Mouse (Mus musculus) megakaryocyte, embryonic 14.5 days (primary cell): ENCODE measurements around the gene Igsf3. TPM values are rescaled to one million over a fixed set of nuclear protein-coding genes. Genes with fewer than 3 reads are reported as not detected.

ENCODE experiments used
- H3K27me3 ChIP-seq: replicated peaks from 2 replicates; pipeline ENCODE3; 2012; ENCODE audit warnings: inconsistent platforms
- H3K36me3 ChIP-seq: replicated peaks from 2 replicates; pipeline ENCODE3; 2012; ENCODE audit warnings: low read length, inconsistent platforms, mixed read lengths
- H3K4me1 ChIP-seq: 2 replicates; pipeline ENCODE4 v1.6.1; 2012; ENCODE audit warnings: inconsistent platforms
- H3K4me3 ChIP-seq: replicated peaks from 2 replicates; pipeline ENCODE3; 2012; ENCODE audit warnings: moderate library complexity, mild to moderate bottlenecking, inconsistent platforms
- H3K9me3 ChIP-seq: 2 replicates; pipeline ENCODE4 v1.6.1; 2012; ENCODE audit warnings: inconsistent platforms
- FLI1 ChIP-seq: IDR thresholded peaks from 2 replicates; pipeline ENCODE4 v1.6.1; 2012; ENCODE audit warnings: low read length, inconsistent platforms, mixed read lengths
- GATA1 ChIP-seq: IDR thresholded peaks from 3 replicates; pipeline ENCODE4 v1.6.1; 2012; ENCODE audit warnings: mixed read lengths, low read length, inconsistent platforms, borderline replicate concordance
- polyA plus RNA-seq: library from polyadenylated mRNA; stranded (reverse); fragments of >175 nt; gene quantifications from 2 replicates; pipeline ENCODE4 v1.2.3, GENCODE M21; 2012; ENCODE audit warnings: low replicate concordance; ENCODE audit not compliant: insufficient read depth

Igsf3 gene
- polyA plus RNA-seq, 1 experiment = not detected

DNA sequence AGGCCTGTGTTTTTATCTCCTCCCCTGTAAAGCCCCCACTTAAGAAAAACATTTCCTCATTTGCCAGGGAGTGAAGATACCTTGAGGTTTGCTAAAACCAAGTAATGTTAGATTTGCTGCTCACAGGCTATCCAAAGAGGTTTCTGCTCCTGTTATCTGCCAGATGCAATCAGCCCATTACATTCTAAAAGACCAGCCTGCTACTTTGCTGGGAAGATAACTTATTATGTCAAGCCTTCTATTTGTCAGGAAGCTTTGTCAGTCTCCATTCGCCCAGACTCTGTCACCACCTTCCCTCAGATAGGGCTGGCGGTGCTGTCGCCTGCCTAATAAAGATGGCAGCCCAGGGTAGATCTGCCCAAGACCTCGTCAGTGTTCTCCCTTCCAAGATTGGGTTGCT, 59.6 kb downstream of the Igsf3 start:
- no peaks in the 10 kb centered on the region for H3K9me3 ChIP-seq
- no peaks in the 10 kb centered on the region for H3K36me3 ChIP-seq
- H3K4me3 ChIP-seq = no peak overlapping the region
- no peak for TF ChIP-seq GATA1
- no peak for TF ChIP-seq FLI1
- H3K27me3 ChIP-seq = peaks cover 23% of the 10 kb centered on the region
- H3K4me1 ChIP-seq = no peaks in the 10 kb centered on the region

DNA sequence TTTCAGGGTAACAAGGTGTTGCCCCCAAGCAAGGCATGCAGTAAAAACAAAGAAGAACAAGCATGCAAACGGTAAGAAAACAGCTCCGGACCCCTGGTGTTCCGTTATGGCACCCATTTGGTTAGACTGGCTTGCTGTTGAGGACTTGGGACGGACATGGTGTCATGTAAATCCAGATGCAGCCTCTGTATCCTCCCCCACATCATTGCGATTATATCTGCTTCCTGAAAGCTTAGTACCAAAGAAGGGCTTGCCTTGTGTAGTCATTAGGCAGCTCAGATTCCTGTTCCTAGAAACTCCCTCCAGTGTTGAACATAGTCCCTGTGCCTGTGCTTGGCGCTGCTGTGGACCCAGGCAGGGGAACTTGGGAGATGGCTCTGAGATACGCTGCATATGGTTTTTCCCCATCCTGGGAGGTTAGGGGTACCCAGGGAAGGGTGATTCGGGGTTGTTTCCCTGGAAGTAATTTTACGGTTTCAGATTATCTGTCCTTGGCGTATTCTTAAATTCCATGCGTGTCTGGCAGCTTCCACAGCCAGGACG, 60.2 kb downstream of the Igsf3 start:
- H3K9me3 ChIP-seq = no peaks in the 10 kb centered on the region
- H3K27me3 ChIP-seq = peaks cover 22% of the 10 kb centered on the region
- no peaks in the 10 kb centered on the region for H3K36me3 ChIP-seq
- no peak for TF ChIP-seq FLI1
- TF ChIP-seq GATA1 = no peak
- no peaks in the 10 kb centered on the region for H3K4me1 ChIP-seq
- no peak overlapping the region for H3K4me3 ChIP-seq

DNA sequence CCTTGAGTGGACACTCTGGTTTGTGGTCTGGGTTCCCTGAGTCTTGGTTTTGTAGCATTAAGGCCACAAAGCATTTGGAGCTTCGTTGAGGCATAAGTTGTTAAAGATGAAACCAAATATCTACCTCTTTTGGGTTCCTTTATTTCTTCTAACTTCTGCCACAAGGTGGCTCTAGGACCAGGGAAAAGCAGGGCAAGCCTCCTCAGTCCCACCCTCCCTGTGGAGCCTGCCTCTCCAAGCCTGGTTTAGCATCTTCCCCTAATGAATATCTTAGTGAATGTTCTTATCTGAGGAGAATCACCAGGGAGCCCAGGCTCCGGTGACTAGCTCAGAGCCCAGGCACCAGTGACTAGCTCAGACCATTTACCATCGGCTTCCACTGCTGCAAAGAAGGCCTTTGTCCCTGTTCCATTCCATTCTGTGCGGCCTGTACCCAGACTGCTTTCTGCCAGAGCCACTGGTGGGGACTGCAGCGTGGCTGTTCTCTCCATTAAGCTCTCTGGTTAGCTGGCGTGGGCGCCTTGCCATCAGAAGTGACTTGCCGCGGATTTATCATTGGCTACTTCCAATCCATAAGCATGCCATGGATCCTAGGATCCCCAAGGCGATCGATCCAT, 66.5 kb downstream of the Igsf3 start:
- H3K4me1 ChIP-seq = no peaks in the 10 kb centered on the region
- TF ChIP-seq GATA1 (no peak), FLI1 (no peak)

DNA sequence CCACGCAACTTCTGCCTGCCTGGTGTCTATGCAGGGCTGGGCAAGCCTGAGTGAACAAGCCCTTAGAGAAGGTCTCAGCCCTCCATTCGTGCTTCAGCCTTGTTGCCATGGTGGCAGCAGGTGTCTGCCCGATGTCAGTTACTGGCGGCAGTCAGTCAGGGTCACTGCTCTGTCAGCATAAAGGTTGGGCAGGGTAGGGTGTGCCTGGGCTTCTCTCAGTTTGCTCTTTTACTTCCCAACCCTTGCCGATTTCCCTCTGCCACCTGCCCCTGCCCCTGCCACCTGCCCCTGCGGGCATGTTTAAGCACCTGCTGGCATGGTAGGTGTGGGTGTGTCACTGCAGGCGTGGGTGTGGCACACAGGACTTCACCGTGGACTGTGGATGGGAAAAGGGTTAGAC, 67.6 kb downstream of the Igsf3 start:
- no peaks in the 10 kb centered on the region for H3K36me3 ChIP-seq
- no peaks in the 10 kb centered on the region for H3K9me3 ChIP-seq
- H3K4me3 ChIP-seq = no peak overlapping the region
- TF ChIP-seq FLI1 (no peak), GATA1 (no peak)
- peaks cover 18% of the 10 kb centered on the region for H3K27me3 ChIP-seq
- H3K4me1 ChIP-seq = no peaks in the 10 kb centered on the region

More for the DNA sequence above, 66.5 kb downstream of the Igsf3 start:
- Histone ChIP-seq H3K4me3 (no peak overlapping the region), H3K27me3 (peaks cover 18% of the 10 kb centered on the region), H3K9me3 (no peaks in the 10 kb centered on the region), H3K36me3 (no peaks in the 10 kb centered on the region)

DNA sequence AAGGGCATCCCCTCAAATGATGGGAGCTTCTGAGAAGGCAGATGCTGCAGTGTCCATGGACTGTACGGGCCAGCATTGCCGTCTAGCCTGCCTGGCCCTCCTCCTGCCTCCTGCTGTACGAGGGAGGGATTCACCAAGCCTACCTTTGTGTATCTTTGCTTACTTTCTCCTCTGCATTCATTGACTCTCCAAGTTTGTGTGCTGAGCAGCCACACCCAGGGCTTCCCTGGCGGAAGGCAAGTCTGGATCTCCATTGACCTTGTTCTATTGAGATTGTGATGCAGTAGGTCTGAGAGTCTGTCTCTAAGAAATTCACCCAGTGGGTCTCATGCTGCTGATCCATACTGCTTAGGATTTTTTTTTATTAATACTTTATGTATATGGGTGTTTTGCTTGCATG, 70.4 kb downstream of the Igsf3 start:
- no peaks in the 10 kb centered on the region for H3K36me3 ChIP-seq
- no peaks in the 10 kb centered on the region for H3K9me3 ChIP-seq
- H3K4me1 ChIP-seq = no peaks in the 10 kb centered on the region; the same call in 1 of the 2 replicates
- TF ChIP-seq GATA1 = no peak
- TF ChIP-seq FLI1 = no peak
- H3K4me3 ChIP-seq = no peak overlapping the region
- peaks cover 19% of the 10 kb centered on the region for H3K27me3 ChIP-seq

DNA sequence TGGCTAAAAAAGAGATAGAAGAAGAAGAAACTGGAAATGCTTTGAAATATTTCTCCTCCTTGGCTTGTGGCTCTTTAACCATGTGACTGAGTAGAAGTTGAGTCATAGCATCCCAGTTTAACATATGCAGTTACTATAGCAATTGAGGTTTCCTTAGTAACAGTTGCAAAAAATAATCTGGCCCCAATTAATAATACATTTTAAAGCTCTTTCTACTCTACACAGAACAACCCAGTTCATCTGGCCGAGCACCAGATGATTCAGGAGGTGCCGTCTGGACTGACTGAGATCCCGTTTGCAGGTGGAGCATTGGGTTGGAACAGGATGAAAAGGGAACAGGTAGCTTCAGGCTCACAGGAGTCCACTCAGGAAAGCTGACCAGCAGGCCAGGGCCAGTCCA, 71.9 kb downstream of the Igsf3 start:
- no peaks in the 10 kb centered on the region for H3K9me3 ChIP-seq
- TF ChIP-seq GATA1 (no peak), FLI1 (no peak)
- no peaks in the 10 kb centered on the region for H3K36me3 ChIP-seq
- no peaks in the 10 kb centered on the region; the same call in 1 of the 2 replicates for H3K4me1 ChIP-seq
- H3K4me3 ChIP-seq = no peak overlapping the region
- H3K27me3 ChIP-seq = peaks cover 19% of the 10 kb centered on the region

DNA sequence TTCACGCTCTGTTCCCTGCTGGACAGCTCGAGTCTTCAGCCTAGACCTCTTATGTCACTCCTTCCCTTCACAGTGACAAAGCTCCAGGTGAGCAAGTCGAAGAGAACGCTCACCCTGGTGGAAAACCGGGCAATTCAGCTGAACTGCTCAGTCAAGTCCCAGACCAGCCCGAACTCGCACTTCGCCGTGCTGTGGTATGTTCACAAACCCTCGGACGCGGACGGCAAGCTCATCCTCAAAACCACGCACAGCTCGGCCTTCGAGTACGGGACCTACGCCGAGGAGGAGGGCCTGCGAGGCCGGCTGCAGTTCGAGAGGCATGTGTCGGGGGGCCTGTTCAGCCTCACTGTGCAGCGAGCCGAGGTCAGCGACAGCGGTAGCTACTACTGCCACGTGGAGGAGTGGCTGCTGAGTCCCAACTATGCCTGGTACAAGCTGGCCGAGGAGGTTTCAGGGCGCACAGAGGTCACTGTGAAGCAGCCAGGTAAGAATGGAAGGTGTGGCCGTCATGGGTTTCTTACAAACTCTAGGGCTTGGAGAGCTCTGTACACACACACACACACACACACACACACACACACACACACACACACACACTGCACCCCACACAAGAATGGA, 74.0 kb downstream of the Igsf3 start:
- peaks cover 12% of the 10 kb centered on the region for H3K9me3 ChIP-seq
- no peak overlapping the region for H3K4me3 ChIP-seq
- no peak for TF ChIP-seq GATA1
- TF ChIP-seq FLI1 = no peak
- H3K36me3 ChIP-seq = no peaks in the 10 kb centered on the region
- H3K4me1 ChIP-seq = no peaks in the 10 kb centered on the region; the same call in 1 of the 2 replicates
- peaks cover 17% of the 10 kb centered on the region for H3K27me3 ChIP-seq

DNA sequence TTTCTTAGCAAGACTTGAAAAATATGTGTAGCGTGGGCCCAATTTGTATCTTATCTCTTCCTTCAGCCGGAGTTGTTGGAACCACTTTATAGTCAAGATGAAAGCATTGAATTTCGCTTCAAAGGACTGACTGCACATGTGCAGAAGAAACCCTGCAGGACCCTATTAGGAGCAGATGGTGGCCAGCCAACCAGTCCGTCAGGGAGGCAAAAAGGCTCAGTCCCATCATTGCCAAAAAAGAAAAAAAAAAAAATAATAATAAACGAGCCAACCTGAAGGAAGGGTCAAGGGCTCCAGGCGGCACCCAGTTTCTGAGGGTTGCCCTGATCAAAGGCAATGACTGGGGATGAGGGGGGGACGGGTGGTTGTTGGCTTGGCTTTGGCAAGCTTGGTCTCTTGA, 83.7 kb downstream of the Igsf3 start:
- 0 out of 2 replicates have a peak, but pooled peaks cover 4% of the 10 kb centered on the region for H3K9me3 ChIP-seq
- no peak for TF ChIP-seq FLI1
- no peak for TF ChIP-seq GATA1
- H3K36me3 ChIP-seq = no peaks in the 10 kb centered on the region
- no peak overlapping the region for H3K4me3 ChIP-seq
- H3K4me1 ChIP-seq = peaks cover 9% of the 10 kb centered on the region; the same call in 1 of the 2 replicates
- peaks cover 18% of the 10 kb centered on the region for H3K27me3 ChIP-seq

DNA sequence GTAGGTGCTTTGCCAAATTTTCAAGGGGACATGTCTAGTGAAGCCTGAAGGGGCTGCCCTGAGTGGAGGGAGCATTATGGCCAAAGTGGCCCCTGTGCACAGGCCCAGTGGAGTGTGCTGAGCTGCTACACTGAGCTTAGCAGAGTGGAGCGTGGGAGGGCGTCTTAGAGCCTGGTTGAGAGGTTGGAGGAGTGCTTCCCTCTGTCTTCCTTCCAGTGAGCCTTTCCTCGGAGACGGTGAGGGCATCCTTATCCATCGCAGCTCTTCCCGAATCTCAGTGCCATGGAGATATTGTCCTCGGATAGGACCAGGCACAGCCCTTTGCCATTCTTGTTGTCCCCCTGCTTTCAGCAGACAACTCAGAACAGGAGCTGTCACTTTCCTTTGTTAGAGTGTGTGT, 84.2 kb downstream of the Igsf3 start:
- H3K4me1 ChIP-seq = peaks cover 9% of the 10 kb centered on the region; the same call in 1 of the 2 replicates
- TF ChIP-seq FLI1 = no peak
- no peak for TF ChIP-seq GATA1
- peaks cover 21% of the 10 kb centered on the region for H3K27me3 ChIP-seq

DNA sequence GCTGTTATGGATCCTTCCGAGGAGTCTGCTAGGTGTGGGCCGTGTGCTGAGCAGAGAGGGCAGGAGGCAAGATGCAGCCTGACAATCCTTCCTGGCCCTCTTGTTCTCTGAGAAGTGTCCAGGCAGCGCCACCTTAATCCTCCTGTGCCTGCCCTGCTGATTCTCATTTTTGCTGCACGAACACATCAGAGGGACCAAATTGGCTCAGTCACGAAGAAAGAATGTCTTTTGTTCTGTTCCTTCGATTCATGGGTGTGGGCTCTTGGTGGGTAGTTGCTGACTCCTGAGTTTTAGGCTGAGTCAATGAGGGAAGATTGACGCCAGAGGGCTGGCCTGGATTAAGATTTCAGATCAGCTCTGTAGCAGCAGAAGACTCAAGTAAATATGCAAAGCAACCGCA, 84.9 kb downstream of the Igsf3 start:
- TF ChIP-seq FLI1 (no peak), GATA1 (no peak)

More for the DNA sequence above, 84.2 kb downstream of the Igsf3 start:
- no peaks in the 10 kb centered on the region for H3K36me3 ChIP-seq
- no peak overlapping the region for H3K4me3 ChIP-seq
- H3K9me3 ChIP-seq = 0 out of 2 replicates have a peak, but pooled peaks cover 4% of the 10 kb centered on the region

More for the DNA sequence above, 84.9 kb downstream of the Igsf3 start:
- Histone ChIP-seq H3K4me1 (peaks cover 9% of the 10 kb centered on the region; the same call in 1 of the 2 replicates), H3K4me3 (no peak overlapping the region), H3K27me3 (peaks cover 24% of the 10 kb centered on the region), H3K36me3 (no peaks in the 10 kb centered on the region), H3K9me3 (0 out of 2 replicates have a peak, but pooled peaks cover 4% of the 10 kb centered on the region)
